Mouse (Mus musculus) ES-Bruce4 (cell line): ENCODE measurements around the gene Tm6sf2. TPM values are rescaled to one million over a fixed set of nuclear protein-coding genes. Genes with fewer than 3 reads are reported as not detected.

Source experiments
- H3K27ac ChIP-seq: 2 replicates; pipeline ENCODE4 v1.5.1; 2012; ENCODE audit warnings: low read length, inconsistent platforms; ENCODE audit not compliant: insufficient read depth
- H3K27me3 ChIP-seq: 2 replicates; pipeline ENCODE4 v1.6.1; 2012; ENCODE audit warnings: mild to moderate bottlenecking, low read length, inconsistent platforms; ENCODE audit not compliant: control insufficient read depth, poor library complexity, insufficient read depth, severe bottlenecking
- H3K36me3 ChIP-seq: 2 replicates; pipeline ENCODE4 v1.6.1; 2012; ENCODE audit warnings: inconsistent platforms, mild to moderate bottlenecking, low read length, moderate library complexity; ENCODE audit not compliant: control insufficient read depth, poor library complexity, insufficient read depth, severe bottlenecking
- H3K4me1 ChIP-seq: one replicate; pipeline ENCODE4 v1.8.1; 2011; ENCODE audit warnings: low read length; ENCODE audit not compliant: control insufficient read depth, insufficient read depth
- H3K4me3 ChIP-seq: 2 replicates; pipeline ENCODE4 v1.5.1; 2011; ENCODE audit warnings: low read depth, mild to moderate bottlenecking, low read length
- H3K9ac ChIP-seq: 2 replicates; pipeline ENCODE4 v1.6.1; 2012; ENCODE audit warnings: low read depth, mild to moderate bottlenecking, inconsistent platforms; ENCODE audit not compliant: poor library complexity, severe bottlenecking
- H3K9me3 ChIP-seq: replicated peaks from 2 replicates; pipeline ENCODE4 v1.6.1; 2012; ENCODE audit warnings: mild to moderate bottlenecking, low read length, inconsistent platforms; ENCODE audit not compliant: control insufficient read depth, poor library complexity, insufficient read depth, severe bottlenecking
- CTCF ChIP-seq: IDR thresholded peaks from one replicate; pipeline ENCODE4 v1.8.1; 2011; ENCODE audit warnings: low read depth, low read length
- EP300 ChIP-seq: IDR thresholded peaks from 2 replicates; pipeline ENCODE4 v1.6.1; 2011; ENCODE audit warnings: low read depth, low read length; ENCODE audit not compliant: insufficient read depth
- POLR2A ChIP-seq: IDR thresholded peaks from one replicate; pipeline ENCODE4 v1.8.1; 2011; ENCODE audit warnings: low read length; ENCODE audit not compliant: insufficient read depth
- polyA plus RNA-seq: library from polyadenylated mRNA; stranded (reverse); fragments of >200 nt; gene quantifications from 2 replicates; pipeline ENCODE4 v1.2.4, GENCODE M21; 2011; ENCODE audit warnings: low read depth; ENCODE audit not compliant: missing spikeins, insufficient read depth, insufficient read length

Tm6sf2 gene
- polyA plus RNA-seq, 1 experiment, result 0.99 TPM

- TF ChIP-seq POLR2A (no peak), CTCF (no peak), EP300 (no peak)
- peaks cover 8% of the 10 kb centered on the region for H3K36me3 ChIP-seq
- peaks cover 6% of the 10 kb centered on the region for H3K4me1 ChIP-seq
- no peak overlapping the region for H3K9ac ChIP-seq
- no peaks in the 10 kb centered on the region for H3K27me3 ChIP-seq
- no peak overlapping the region for H3K27ac ChIP-seq
- H3K9me3 ChIP-seq, result no peaks in the 10 kb centered on the region
- no peak overlapping the region for H3K4me3 ChIP-seq
Observed at GRCm38 (mm10) chr8:70128435-70128834, 55.7 kb downstream of the Tm6sf2 start.

- peak overlapping the region; percentile 70 for H3K27ac ChIP-seq
- peak overlapping the region; percentile 23 for H3K4me3 ChIP-seq
- TF ChIP-seq CTCF, result no peak
- TF ChIP-seq EP300, result no peak
- no peak for TF ChIP-seq POLR2A
- H3K9ac ChIP-seq, result peak overlapping the region; percentile 13
- H3K27me3 ChIP-seq, result no peaks in the 10 kb centered on the region
- no peaks in the 10 kb centered on the region for H3K9me3 ChIP-seq
- H3K4me1 ChIP-seq, result peaks cover 6% of the 10 kb centered on the region
- H3K36me3 ChIP-seq, result peaks cover 17% of the 10 kb centered on the region
Observed at GRCm38 (mm10) chr8:70129309-70129952, 56.7 kb downstream of the Tm6sf2 start.

Other genes with a start within 250 kb of the Tm6sf2 start
- gene Pbx4, start 240.4 kb upstream of the Tm6sf2 start, polyA plus RNA-seq, result 22.4 and 26.7 TPM in 2 replicates
- gene Cilp2, start 185.2 kb upstream of the Tm6sf2 start, polyA plus RNA-seq, result 0.96 and 1.2 TPM in 2 replicates
- not detected in 2 replicates for gene Tssk6, start 170.7 kb upstream of the Tm6sf2 start, polyA plus RNA-seq
- 70.5 and 70.8 TPM in 2 replicates for gene Ndufa13, start 170.4 kb upstream of the Tm6sf2 start, polyA plus RNA-seq
- gene Yjefn3, start 170.2 kb upstream of the Tm6sf2 start, polyA plus RNA-seq, result 3.4 and 4.2 TPM in 2 replicates
- 155 TPM in 2 replicates for gene Gatad2a, start 76.5 kb upstream of the Tm6sf2 start, polyA plus RNA-seq
- 40.2 and 41.0 TPM in 2 replicates for gene Mau2, start 30.2 kb upstream of the Tm6sf2 start, polyA plus RNA-seq
- gene Sugp1, start 30.1 kb upstream of the Tm6sf2 start, polyA plus RNA-seq, result 36.5 and 37.3 TPM in 2 replicates
- 2.2 TPM in 2 replicates for gene Hapln4, start 10.5 kb downstream of the Tm6sf2 start, polyA plus RNA-seq
- gene Ncan, start 47.9 kb downstream of the Tm6sf2 start, polyA plus RNA-seq, result 1.4 and 1.6 TPM in 2 replicates
- 38.0 and 42.7 TPM in 2 replicates for gene Nr2c2ap, start 58.4 kb downstream of the Tm6sf2 start, polyA plus RNA-seq
- gene Rfxank, start 66.2 kb downstream of the Tm6sf2 start, polyA plus RNA-seq, result 7.9 and 8.2 TPM in 2 replicates
- 24.1 and 28.3 TPM in 2 replicates for gene Borcs8, start 66.6 kb downstream of the Tm6sf2 start, polyA plus RNA-seq
- 4.4 and 5.8 TPM in 2 replicates for gene Mef2b, start 66.8 kb downstream of the Tm6sf2 start, polyA plus RNA-seq
- gene Tmem161a, start 99.4 kb downstream of the Tm6sf2 start, polyA plus RNA-seq, result 36.5 and 43.1 TPM in 2 replicates
- gene Slc25a42, start 139.4 kb downstream of the Tm6sf2 start, polyA plus RNA-seq, result 7.8 and 9.3 TPM in 2 replicates
- 46.0 and 47.2 TPM in 2 replicates for gene Sugp2, start 161.3 kb downstream of the Tm6sf2 start, polyA plus RNA-seq
- 5.7 and 11.8 TPM in 2 replicates for gene Armc6, start 161.5 kb downstream of the Tm6sf2 start, polyA plus RNA-seq
- gene Homer3, start 209.9 kb downstream of the Tm6sf2 start, polyA plus RNA-seq, result 37.9 and 40.0 TPM in 2 replicates
- gene Ddx49, start 229.6 kb downstream of the Tm6sf2 start, polyA plus RNA-seq, result 45.3 and 50.5 TPM in 2 replicates
- gene Cope, start 229.6 kb downstream of the Tm6sf2 start, polyA plus RNA-seq, result 115 and 117 TPM in 2 replicates
- gene Cers1, start 242.9 kb downstream of the Tm6sf2 start, polyA plus RNA-seq, result 3.4 and 3.8 TPM in 2 replicates